Mouse (Mus musculus) thymus, postnatal 25 days (tissue): ENCODE data around the gene Sarnp.

ENCODE experiments used
- DNase-seq: peaks from one replicate; pipeline ENCODE4 v3.0.0; 2022

The Sarnp gene

GRCm38 (mm10) chr10:128817033-128817432 lies at the start of gene Sarnp:
Gene Sarnp (plus strand): TSS chr10:128817333.
- no peak for DNase-seq

- no peak for DNase-seq
Observed at GRCm38 (mm10) chr10:128772895-128773294, 44.2 kb upstream of the Sarnp start.

- no peak for DNase-seq
Observed at GRCm38 (mm10) chr10:128773685-128774084, 43.4 kb upstream of the Sarnp start.

- no peak for DNase-seq
Observed at GRCm38 (mm10) chr10:128778441-128778840, 38.7 kb upstream of the Sarnp start.

GRCm38 (mm10) chr10:128779011-128779795 lies 37.9 kb upstream of the Sarnp start:
- no peak for DNase-seq

GRCm38 (mm10) chr10:128780200-128780599 lies 36.9 kb upstream of the Sarnp start:
- no peak for DNase-seq

- DNase-seq, result no peak
Observed at GRCm38 (mm10) chr10:128790398-128791124, 26.6 kb upstream of the Sarnp start, which contains the start of gene Mmp19. Gene Mmp19 (plus strand): TSS chr10:128790910.

GRCm38 (mm10) chr10:128792041-128792440 lies 25.1 kb upstream of the Sarnp start:
- no peak for DNase-seq

- DNase-seq, result no peak
Observed at GRCm38 (mm10) chr10:128793258-128793657, 23.9 kb upstream of the Sarnp start.

GRCm38 (mm10) chr10:128794391-128794790 lies 22.7 kb upstream of the Sarnp start:
- no peak for DNase-seq

GRCm38 (mm10) chr10:128795581-128795980 lies 21.6 kb upstream of the Sarnp start:
- no peak for DNase-seq

GRCm38 (mm10) chr10:128798676-128799075 lies 18.5 kb upstream of the Sarnp start:
- DNase-seq, result no peak

GRCm38 (mm10) chr10:128801981-128802495 lies 15.1 kb upstream of the Sarnp start:
- DNase-seq, result no peak

- DNase-seq, result no peak
Observed at GRCm38 (mm10) chr10:128802956-128803355, 14.2 kb upstream of the Sarnp start.

GRCm38 (mm10) chr10:128803361-128803760 lies 13.8 kb upstream of the Sarnp start:
- DNase-seq, result no peak

- no peak for DNase-seq
Observed at GRCm38 (mm10) chr10:128803771-128804270, 13.3 kb upstream of the Sarnp start, which contains the start of gene Dnajc14. Gene Dnajc14 (plus strand): TSS chr10:128804062.

- peak; percentile 70 for DNase-seq
Observed at GRCm38 (mm10) chr10:128804271-128805091, 12.7 kb upstream of the Sarnp start, which contains the start of gene Tmem198b. Gene Tmem198b (minus strand): TSS chr10:128804370.

- peak; percentile 96 for DNase-seq
Observed at GRCm38 (mm10) chr10:128805092-128806000, 11.8 kb upstream of the Sarnp start.

GRCm38 (mm10) chr10:128806086-128806485 lies 11.0 kb upstream of the Sarnp start:
- peak; percentile 16 for DNase-seq

- no peak for DNase-seq
Observed at GRCm38 (mm10) chr10:128807018-128807417, 10.1 kb upstream of the Sarnp start.

GRCm38 (mm10) chr10:128820217-128820616 lies 3.1 kb downstream of the Sarnp start:
- DNase-seq, result no peak
